Mouse (Mus musculus) T-helper 2 cell (primary cell): Measurements from ENCODE around the gene Unc50.

Experiments used
- in situ Hi-C: fragments of 300-600 bp; cut with MboI, MseI; formaldehyde crosslinking; loops from one replicate; pipeline ENCODE4 v1.15.1; 2025; ENCODE audit warnings: high pct_unique_total_duplicates

Gene Unc50

GRCm38 (mm10) chr1:37484612-37485011, 54.7 kb downstream of the Unc50 start:
- in situ Hi-C loops, result loop anchor here (5.0 kb wide), 1 partner anchor 48 kb away; no protein-coding TSS in a partner anchor

- in situ Hi-C loops, result loop anchor here (5.0 kb wide), 1 partner anchor 46 kb away; no protein-coding TSS in a partner anchor
These were observed 56.5 kb downstream of the Unc50 start for GRCm38 (mm10) chr1:37486439-37486838.

GRCm38 (mm10) chr1:37486994-37487393, 57.1 kb downstream of the Unc50 start:
- in situ Hi-C loops, result loop anchor here (5.0 kb wide), 1 partner anchor 45 kb away; no protein-coding TSS in a partner anchor

- in situ Hi-C loops, result loop anchor here (5.0 kb wide), 1 partner anchor 44 kb away; no protein-coding TSS in a partner anchor
These were observed 58.6 kb downstream of the Unc50 start for GRCm38 (mm10) chr1:37488531-37488930.
